Mouse (Mus musculus) urinary bladder, postnatal 0 days (tissue): ENCODE data around the gene Btbd35f4. TPM values are rescaled to one million over a fixed set of nuclear protein-coding genes. Genes with fewer than 3 reads are reported as not detected.

Experiments used
- polyA plus RNA-seq: library from polyadenylated mRNA; unstranded; fragments of >200 nt; fragmentation: Nextera tagmentation; extraction: Ambion mirVana; gene quantifications from 2 replicates; pipeline ENCODE4 v1.2.1, GENCODE M21; 2015

The Btbd35f4 gene
- polyA plus RNA-seq = not detected in 2 replicates

DNA sequence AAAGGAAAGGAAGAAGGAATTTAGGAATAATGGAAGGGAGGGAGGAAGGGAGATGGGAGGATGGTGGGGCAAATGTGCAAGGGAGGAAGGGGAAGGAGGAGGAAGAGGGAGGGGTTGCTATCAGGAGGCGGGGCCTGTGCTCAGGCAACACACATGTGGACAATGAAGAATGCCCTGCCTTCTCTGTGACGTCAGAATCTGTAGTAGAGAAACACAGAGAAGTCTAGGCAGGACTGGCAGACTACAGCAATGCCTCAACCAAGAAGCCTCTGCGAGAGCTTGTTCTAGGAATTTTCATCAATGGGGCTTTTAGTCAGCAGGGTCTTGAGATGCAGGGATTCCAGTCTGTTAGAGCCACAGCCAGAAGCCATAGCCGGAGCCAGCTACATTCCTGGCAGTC is at the start of gene Btbd35f4:
Gene Btbd35f4, plus strand, starts transcription at position 301 of the 400 bp plus-strand sequence.

Other genes starting within 250 kb of the Btbd35f4 start
- not detected in 2 replicates for gene Btbd35f27, start 151.6 kb downstream of the Btbd35f4 start, polyA plus RNA-seq